Mouse (Mus musculus): ENCODE data around the gene Ppm1d. TPM values are rescaled to one million over a fixed set of nuclear protein-coding genes. Genes with fewer than 3 reads are reported as not detected.
A peak's percentile ranks its signal among the peaks of the same experiment; 100 is the strongest.

Gene Ppm1d
- 1 to 10 TPM; 6.5 to 8.0 TPM for total RNA-seq (2021)
- long read RNA-seq, experiment 1, transcript Ppm1d-201 (6 exons, 2,899 nt) = major isoform, 6 of 7 reads
- long read RNA-seq, experiment 1, partial matches to known transcripts = 1 of 7 reads
- long read RNA-seq, experiment 1, other reads (novel, unspliced or antisense) = 0 of 7 reads
- long read RNA-seq, experiment 2, transcript Ppm1d-201 (6 exons, 2,899 nt) = major isoform, 14 of 18 reads
- long read RNA-seq, experiment 2, partial matches to known transcripts = 1 of 18 reads
- long read RNA-seq, experiment 2, other reads (novel, unspliced or antisense) = 3 of 18 reads

DNA sequence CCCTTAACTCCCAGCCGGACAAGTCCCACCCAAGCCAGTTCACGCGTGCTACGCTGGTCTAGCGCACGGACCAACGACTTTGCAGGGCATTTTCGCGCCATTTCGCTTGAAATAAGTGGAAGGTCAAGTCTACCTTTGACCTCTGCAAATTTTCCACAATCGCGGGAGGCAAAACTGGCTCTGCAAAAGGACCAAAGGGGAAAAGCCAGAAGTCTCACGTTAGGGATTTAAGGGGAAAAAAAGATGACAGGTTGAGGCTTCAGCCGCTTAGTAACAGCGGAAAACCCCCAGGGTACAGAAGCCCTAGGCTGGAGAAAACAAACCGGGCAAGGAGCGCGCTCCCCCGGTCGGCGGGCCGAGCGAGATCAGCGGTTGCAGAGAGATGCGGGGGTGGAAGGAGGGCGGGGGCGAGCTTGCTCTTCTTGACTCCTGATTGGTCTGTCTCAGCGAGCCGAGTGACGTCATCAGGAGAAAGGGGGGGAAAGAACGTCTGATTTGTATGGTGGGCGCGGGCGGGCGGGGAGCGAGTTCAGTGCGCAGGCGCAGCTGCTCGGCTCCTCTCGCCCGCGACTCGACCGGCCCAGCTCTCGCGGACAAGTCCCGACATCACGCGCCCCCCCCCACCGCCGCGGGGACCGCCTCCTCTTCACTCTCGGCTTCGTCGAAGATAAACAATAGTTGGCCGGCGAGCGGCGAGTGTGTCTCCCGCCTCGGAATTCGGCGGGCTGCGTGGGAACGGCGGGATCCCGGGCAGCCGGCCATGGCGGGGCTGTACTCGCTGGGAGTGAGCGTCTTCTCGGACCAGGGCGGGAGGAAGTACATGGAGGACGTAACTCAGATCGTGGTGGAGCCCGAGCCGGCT is at the start of gene Ppm1d:
Gene Ppm1d, plus strand, starts transcription at position 532 of the 862 bp plus-strand sequence.
- peak; percentile 98 for DNase-seq
- intact Hi-C loops (cut with DNase I; ENCODE audit: low total_unique reads) = no loop called here

DNA sequence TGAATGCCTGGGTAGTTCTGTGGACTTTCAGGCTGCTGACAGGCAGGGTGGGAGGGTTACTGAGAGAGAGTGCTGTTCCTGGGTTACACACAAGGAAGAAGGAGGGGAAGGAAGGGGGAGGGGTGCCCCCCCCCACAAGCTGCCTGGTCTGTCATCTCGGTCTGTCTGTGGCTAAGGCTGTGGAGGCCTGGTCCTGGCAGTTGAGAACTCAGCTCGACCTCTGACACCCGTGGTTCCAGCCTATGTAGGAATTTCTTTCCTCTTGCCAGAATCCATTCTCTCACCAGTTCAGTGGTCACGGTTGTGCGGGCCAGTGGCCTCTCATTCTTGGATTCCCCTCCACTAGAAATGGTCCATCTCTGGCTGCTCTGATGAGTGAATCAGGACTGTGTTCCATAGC is 46.4 kb upstream of the Ppm1d start:
- intact Hi-C loops (cut with DNase I; ENCODE audit: low total_unique reads) = no loop called here
- no peak for DNase-seq

DNA sequence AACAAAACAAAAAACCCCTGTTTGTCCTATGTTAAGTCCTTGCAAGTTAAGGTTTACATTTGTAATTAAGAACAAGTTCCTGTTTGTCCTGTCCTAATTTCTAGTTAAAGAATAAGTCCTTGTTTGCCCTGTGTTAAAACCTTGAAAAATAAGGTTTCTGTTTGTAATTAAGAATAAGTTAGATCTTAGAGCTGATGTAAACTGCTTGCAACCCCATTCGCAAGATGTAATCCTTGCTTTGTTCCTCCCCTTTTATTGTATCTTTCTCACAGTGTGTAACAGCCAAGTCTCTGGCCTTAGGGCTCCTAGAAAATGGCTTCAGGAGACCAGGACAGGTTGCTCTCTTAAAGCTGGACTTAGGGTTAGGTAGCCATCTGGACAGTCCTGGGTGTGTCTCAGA is 43.7 kb upstream of the Ppm1d start:
- no peak for DNase-seq
- intact Hi-C loops (cut with DNase I; ENCODE audit: low total_unique reads) = no loop called here

DNA sequence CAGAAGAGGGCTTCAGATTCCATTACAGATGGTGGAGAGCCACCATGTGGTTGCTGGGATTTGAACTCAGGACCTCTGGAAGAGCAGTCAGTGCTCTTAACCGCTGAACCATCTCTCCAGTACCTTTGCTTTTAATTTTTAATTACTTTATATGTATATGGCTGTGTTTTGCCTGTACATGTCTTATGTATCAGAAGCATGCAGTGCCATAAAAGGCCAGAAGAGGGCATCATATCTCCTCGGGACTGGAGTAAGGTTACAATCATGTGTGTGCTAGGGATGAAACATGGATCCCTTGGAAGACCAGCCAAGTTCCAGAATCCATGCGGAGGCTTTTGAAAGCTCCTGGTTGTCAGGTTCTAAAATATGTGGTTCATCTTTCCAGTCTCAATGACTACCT is 40.4 kb upstream of the Ppm1d start:
- DNase-seq = peak; percentile 11

DNA sequence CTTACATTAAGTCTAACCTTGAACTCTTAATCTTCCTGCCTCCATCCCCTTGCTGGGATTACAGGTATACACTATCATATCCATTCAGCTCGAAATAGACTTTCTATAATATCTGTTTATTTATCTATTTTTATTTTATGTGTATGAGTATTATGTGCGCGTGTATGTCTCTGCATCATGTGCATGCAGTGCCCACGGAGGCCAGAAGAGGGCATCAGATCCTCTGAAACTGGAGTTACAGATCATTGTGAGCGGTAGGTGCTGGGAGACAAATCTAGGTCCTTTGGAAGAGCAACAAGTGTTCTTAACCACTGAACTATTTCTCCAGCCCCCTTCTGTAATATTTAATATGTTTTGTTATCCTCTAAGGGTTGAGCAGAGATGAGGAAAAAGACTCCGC is 37.7 kb upstream of the Ppm1d start:
- no peak for DNase-seq
- intact Hi-C loops (cut with DNase I; ENCODE audit: low total_unique reads) = no loop called here

More for the DNA sequence above, 40.4 kb upstream of the Ppm1d start:
- intact Hi-C loops (cut with DNase I; ENCODE audit: low total_unique reads) = no loop called here

DNA sequence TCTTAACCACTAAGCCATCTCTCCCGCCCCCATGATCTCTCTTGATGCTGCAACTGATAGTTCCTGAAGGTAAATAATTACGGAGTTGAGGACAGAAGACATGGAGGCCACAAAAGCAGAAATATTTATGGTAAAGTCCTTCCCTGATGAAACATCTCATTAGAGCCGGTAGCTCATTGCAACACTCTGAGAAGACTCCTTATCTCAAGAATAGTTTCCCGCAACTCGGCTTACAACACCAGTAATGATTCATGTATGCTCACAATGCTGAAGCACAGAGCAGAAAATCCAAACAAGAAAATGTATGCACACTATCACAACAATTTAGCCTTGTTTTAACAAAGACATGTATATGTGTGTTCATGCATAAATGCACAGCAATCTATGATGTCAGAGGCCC is 35.9 kb upstream of the Ppm1d start:
- intact Hi-C loops (cut with DNase I; ENCODE audit: low total_unique reads) = no loop called here
- DNase-seq = no peak

DNA sequence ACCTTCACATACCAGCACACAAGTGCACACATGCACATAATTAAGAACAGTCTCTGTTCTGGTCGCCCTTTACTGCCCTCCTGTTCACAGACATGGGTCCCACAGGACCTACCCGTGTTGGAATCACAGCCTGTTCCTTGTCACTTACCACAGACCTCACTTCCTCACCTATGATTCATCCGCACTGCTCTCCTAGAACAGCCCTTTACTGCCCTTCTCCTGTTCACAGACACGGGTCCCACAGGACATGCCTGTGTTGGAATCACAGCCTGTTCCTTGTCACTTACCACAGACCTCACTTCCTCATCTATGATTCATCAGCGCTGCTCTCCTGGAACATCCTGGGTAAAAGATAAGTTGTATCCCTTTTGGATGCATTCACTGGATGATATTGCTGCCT is 33.4 kb upstream of the Ppm1d start:
- intact Hi-C loops (cut with DNase I; ENCODE audit: low total_unique reads) = no loop called here
- DNase-seq = no peak

DNA sequence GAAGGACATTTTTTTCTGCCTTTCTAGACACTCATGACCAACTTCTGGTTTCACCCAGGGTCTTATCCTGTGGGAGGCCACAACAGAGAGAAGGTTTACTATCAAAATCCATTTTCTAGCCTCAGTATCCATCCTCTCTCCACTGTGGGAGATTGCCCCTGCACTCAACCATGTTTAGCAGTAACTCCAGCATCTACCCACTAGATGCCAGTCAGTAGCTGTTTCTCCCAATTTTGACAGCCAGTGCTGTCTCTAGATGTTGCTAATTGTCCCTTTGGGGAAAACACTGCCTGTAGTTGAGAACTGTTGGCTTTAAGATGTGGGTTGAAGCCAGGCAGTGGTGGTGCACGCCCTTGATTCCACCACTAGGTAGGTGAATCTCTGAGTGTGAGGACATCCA is 32.9 kb upstream of the Ppm1d start:
- intact Hi-C loops (cut with DNase I; ENCODE audit: low total_unique reads) = no loop called here
- DNase-seq = no peak

DNA sequence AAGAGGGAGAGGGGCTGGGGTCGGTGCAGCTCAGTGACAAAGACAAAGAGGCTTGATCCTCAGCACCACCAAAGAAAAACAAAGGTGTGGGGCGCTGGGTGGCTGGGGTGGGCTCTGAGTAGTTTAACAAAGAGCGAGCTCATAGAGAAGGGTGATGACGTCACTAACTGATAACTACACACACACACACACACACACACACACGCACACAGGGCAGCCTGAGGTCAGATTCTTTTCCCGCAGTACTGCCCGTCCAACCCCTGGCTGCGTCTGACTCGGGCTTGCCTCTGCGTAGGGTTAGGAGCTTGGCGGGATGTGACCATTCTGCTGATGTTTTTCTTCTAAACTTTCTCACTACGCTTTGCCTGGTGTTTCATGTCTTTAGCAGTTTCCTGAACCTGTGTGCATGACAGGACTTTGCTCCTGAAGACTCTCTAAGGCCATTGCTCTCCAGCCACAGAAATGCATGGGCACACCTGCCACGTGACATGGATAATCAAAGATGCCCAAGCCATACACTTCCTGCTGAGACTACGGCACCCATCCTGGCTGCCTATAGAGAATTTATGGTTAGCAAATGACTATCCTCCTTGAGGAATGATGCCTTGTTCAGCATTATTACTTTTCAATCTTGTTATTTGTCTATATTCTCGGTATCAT is 29.7 kb upstream of the Ppm1d start:
- intact Hi-C loops (cut with DNase I; ENCODE audit: low total_unique reads) = no loop called here
- DNase-seq = no peak

DNA sequence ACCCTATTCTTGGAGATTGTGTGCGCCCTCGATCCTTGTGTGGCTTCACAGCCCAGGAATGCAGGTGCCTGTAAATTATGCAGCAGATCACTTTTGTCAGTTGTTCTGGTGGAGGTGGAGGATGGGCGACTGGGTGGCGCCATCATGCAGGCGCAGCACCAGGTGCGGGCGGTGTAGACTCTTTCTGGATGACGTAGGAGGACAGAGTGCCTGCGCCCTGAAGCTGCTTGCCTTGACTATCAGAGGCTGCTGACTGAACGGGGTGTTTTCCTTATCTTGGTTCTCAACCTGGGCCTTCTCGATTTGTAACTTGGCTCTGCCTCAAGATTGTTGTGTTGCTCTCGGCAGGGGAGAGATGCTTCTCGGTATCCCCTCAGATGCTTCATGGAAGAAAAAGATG is 13.1 kb upstream of the Ppm1d start:
- DNase-seq = no peak
- intact Hi-C loops (cut with DNase I; ENCODE audit: low total_unique reads) = no loop called here

DNA sequence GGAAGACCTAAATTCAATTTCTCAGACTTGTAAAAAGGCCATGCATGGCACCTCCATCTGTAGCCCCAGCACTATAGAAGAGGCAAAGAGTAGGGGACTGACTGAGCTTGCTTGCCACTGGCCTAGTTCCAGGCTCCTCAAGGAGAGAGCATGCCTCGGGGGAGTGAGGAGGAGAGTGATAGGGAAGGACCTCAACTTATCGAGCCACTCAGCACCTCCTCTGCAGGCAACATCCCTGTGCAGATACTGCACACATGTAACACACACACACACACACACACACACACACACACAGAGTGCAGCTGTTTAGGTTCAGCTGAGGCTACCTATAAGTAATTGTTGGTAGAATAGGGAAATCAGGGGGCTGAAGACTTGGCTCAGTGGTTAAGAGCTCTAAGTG is 11.2 kb upstream of the Ppm1d start:
- DNase-seq = no peak
- intact Hi-C loops (cut with DNase I; ENCODE audit: low total_unique reads) = no loop called here

DNA sequence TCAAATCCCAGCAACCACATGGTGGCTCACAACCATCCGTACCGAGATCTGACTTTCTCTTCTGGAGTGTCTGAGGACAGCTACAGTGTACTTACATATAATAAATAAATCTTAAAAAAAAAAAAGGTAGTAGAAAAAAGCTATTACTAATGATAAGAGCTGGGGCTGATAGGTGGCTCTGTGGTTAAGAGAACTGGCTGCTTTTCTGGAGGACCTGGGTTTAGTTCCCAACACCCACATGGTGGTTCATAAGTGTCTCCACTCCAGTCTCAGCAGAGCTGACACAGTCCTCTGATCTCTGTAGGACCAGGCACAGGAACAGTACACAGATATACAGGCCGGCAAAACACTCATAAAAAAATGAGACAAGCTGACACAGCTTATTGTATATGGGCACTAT is 9.9 kb upstream of the Ppm1d start:
- intact Hi-C loops (cut with DNase I; ENCODE audit: low total_unique reads) = no loop called here
- DNase-seq = no peak

DNA sequence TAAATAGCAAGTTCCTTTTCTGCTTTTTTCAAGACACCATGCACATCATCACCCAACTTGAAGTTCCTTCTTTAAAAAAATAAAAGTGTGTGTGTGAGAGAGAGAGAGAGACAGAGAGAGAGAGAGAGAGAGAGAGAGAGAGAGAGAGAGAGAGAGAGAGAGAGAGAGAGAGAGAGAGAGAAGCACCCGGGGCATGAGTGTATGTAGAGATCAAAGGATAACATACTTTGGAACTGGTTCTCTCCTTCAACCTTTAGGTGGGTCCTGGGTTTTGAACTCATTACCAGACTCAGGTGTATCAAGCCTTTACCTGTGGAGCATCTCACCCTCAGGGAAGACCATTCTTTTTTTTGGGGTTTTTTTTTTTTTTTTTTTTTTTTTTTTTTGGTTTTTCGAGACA is 9.2 kb upstream of the Ppm1d start:
- no peak for DNase-seq
- intact Hi-C loops (cut with DNase I; ENCODE audit: low total_unique reads) = no loop called here

DNA sequence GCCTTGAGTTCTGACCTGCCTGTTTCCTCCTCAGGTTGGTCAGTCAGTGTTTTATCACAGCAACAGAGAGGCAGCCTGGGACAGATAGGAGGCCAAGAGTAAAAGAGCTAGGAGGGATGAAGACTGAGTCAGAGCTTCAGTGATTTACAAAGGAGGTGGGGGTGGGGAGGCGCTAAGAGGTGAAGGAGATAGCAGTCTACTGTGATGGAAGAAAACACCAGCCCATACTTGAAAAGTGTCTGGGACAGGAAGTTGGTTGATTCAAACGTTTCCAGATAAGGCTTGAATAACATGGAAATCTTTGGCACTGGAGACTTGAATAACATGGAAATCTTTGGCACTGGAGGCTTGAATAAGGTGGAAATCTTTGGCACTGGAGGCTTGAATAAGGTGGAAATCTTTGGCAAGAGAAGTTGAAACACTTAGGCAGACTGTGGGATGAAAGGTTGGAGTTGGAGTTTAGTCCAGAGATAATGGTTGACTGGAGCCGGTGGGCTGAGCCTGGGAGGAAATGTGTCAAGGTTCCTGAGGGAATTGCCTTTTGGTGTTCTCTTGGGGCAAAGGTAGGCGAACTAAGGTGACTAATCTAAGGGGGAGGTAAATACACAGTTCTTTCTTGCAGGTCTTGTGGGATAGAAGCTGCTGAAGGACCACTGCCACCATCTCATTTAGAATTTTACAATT is 4.3 kb upstream of the Ppm1d start:
- DNase-seq = no peak
- intact Hi-C loops (cut with DNase I; ENCODE audit: low total_unique reads) = no loop called here

DNA sequence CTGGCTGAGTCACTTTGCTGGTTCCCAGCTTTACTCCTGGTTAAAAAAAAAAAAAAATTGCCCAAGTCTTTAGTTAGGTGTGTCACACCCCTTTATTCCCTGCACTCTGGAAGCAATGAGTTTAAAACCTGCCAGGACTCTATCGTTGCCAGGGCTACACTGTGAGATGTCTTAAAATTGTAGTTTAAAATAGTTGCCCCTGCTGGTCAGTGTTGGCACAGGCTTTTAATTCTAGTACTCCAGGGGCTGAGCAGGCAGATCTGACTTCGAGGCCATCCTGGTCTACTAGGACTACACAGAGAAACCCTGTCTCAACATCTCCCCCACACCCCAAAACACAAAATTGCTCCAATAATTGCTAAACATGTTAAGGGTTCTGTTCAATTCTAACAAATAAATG is 2.2 kb upstream of the Ppm1d start:
- intact Hi-C loops (cut with DNase I; ENCODE audit: low total_unique reads) = no loop called here
- no peak for DNase-seq

DNA sequence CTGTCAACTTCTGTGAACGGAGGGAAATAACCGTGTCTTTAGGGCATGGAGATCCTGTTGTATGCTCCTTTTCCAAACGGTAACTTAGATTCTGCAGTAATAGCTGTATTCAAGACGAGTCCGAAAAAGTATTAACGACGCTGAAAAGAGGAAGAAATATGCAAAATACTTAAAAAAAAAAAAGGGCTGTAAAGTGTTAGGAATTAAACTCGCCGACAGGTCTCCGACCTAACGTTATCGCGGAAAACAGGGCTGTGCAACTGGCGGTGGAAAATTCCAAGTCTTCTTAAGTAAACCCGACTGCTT is 684 bp upstream of the Ppm1d start:
- intact Hi-C loops (cut with DNase I; ENCODE audit: low total_unique reads) = no loop called here
- no peak for DNase-seq

DNA sequence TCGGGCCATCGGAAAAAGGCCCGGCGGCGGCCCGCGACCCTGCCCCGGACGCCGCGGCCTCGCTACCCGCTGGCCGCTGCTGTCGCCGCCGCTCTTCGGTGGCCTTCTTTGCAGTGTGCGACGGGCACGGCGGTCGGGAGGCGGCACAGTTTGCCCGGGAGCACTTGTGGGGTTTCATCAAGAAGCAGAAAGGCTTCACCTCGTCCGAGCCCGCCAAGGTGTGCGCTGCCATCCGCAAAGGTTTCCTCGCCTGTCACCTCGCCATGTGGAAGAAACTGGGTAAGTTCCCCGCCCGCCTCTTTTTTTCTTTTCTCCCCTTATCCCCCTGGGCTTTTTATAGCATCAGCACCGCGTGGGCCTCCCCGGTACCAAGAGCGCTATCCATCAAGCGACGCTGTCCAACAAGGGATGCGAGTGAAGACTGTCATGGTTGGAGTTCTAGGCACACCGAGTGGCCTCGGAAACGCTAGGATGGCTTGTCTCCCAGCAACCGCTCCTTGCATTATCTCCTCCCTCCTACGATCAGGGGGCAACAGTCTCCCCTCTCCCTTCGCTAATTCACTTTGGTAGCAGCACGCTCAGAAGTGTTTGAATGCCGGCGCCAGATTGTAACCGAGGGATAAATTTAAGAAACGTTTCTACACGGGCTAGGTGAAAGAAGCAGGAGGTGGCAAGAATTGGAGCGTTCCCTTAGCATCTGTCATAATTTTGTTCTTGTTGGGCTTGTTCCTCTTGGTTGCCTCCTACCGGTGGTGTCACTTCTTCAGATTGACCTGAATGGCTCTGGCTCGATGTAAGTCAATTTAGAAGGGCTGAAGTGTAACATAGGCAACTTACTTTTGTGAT is 824 bp downstream of the Ppm1d start:
- intact Hi-C loops (cut with DNase I; ENCODE audit: low total_unique reads) = no loop called here
- peak; percentile 22 for DNase-seq

DNA sequence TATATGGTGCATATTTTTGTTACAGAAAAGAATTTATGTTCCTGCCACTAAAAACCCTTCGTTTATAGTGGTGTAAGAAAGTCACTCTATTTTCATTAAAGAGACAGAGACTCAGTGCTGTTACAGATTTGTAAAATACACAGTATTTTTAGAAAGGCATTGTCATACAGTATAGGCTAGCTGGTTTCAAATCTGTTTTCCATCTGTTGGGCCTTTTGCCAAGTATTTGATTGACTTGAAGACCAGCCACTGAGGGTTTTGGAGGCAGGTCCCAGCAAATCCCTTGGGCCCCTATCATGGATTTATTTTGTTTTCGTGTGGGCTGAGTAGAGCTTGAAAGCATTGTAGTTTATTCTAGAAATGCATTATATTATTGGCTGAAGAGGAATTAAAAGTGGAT is 1.8 kb downstream of the Ppm1d start:
- DNase-seq = peak; percentile 56
- intact Hi-C loops (cut with DNase I; ENCODE audit: low total_unique reads) = no loop called here

DNA sequence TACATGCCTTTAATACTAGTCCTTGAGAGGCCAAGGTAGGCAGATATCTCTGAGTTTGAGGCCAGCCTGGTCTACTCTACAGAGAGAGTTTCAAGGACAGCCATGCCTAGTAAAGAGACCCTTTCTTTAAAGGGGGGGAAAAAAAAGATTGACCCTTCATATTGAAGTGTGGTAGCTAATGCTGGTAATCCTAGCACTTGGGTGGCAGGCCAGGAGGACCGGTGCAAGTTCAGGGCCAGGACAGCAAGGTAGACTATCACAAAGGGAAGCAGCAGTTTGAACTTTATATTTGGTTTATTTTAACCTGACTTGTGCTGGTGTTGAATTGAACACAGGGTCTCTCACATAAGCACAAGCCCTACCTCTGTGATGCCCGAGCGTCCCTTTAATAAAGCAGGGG is 2.3 kb downstream of the Ppm1d start:
- intact Hi-C loops (cut with DNase I; ENCODE audit: low total_unique reads) = no loop called here
- no peak for DNase-seq
